Mouse (Mus musculus) CD8-positive naive resting alpha-beta T cell, adult 2 months (primary cell): ENCODE data around the gene Drc1.

Source experiments
- DNase-seq, 2 experiments: peaks; one replicate each; pipeline ENCODE4 v3.0.0; 2022; ENCODE audit warnings: low read depth in 2 of 2, low spot score in 2 of 2

Drc1 gene

DNA sequence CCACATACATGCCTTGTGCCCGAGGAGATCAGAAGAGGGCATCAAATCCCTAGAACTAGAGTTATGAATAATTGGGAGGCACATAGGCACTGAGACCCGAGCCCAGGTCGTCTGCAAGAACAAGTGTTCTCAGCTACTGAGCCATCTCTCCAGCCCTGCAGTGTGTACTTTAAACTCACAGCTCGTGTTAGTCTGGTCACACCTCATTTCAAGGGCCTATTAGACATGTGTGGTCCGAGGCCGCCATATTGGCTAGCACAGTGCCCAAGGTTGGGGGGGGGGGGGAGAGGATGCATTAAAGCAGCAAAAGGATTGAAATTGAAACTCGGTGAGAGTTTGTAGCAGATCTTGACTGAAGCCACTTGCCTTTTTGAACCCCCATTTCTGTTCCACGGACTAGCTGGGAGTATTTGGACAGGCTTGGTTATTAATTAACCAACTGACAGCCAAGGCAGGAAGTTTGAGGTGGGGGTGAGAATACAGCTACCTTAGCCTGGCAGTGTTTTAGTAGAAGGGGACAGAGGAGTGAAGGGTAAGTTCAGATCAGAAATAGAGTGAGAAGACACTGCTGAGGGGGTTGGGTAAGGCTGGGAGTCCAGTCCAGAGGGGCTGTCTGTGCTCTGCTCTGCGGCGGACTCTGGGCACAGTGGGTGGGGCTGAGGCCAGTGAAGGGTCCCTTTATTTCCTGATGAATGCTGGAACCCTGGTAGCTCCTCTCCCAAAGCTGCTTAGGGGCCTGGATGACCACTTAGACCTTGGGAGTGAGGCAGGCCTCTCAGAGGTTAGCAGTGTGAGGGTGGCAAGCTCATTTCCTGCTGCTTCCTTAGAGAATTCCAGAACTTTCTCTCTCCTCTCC lies 5.0 kb downstream of the Drc1 start:
- DNase-seq, result no peak

DNA sequence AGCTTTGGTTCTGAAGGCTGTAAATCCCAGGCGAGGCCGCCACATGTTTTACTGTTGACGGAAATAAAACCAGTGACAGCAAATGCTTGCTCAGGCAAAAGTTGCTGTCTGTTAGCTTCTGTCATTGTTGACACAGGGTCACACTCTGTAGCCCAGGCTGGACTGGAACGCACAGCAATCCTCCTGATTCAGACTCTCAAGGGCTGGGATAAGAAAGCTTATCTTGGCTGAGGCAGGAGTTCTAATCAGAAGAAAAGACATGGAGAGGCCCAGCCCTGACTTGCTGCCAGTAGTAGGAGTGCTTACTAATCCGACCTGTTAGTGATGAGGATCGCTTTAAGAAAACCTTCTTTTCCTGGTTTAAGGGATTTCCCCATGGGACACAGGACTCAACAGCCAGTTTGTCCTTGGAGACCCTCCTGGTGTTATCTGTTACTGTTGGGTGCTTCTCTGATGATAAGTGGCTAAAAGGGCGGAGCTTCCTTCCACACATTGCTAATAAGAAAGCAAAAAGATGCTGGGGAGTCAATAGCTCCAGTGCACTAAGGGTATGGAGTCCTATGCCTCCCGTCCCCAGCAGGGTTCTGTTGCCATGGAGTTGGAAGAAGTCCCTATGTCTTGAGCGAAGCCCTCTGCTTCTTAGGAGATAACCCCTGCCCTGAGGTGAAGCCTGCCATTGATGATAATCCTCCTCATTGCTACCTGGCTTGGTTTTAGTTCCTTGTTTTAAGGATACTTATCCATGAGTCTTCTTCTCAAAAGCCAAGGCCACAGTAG lies 6.1 kb downstream of the Drc1 start:
- DNase-seq, result no peak

DNA sequence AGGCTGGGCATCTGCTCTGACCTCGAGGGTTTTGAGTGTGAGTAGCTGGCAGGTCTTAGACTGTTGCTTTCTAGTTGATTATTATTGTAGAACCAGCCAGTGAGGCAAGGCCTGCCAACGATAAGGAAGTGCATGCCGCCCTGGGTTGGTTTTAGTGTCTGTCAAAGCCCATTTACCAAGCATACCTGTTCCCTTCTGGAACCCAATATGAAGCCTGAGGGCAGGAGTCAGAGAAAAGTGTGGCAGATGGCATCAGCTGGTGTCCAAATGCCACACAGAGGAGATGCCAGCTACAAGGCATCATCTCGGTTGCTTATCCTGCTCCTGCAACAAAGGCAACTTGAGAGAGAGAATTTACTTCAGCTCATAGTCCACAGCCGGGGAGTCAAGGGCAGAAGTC lies 59.6 kb downstream of the Drc1 start:
- DNase-seq, result no peak

DNA sequence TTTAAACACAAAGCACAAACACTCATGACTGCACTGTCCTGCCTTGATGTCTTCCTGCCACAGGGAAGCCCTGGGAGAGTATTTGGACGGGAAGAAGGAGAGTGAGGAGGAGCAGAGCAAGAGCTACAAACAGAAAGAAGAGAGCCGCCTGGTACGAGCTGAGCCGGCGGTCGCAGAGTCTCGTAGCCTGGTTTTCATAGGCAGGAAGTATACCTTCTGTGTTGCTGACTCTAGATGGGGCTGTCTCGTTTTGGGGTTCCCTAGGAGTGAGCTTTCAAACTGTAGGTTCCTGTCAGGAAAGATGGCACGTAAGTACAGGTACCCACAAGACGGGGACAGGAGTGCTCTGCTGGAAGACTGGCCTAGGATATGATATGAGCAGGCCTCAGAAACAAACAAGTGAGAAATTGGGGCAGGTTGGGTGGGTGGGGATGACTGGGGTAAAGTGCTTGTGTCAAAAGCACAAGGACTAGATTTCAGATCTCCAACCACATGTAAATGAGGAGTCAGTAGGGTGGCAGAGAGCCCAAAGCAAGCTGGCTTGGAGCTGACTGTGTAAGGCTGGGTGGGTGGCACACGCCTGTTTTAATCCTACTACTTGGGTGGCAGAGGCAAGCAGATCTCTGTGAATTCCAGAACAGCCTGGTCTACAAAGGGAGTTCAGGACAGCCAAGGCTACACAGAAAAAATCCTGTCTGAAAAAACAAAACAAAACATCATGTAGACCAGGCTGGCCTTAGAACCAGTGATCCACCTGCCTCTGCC lies 60.6 kb downstream of the Drc1 start:
- DNase-seq, result no peak

DNA sequence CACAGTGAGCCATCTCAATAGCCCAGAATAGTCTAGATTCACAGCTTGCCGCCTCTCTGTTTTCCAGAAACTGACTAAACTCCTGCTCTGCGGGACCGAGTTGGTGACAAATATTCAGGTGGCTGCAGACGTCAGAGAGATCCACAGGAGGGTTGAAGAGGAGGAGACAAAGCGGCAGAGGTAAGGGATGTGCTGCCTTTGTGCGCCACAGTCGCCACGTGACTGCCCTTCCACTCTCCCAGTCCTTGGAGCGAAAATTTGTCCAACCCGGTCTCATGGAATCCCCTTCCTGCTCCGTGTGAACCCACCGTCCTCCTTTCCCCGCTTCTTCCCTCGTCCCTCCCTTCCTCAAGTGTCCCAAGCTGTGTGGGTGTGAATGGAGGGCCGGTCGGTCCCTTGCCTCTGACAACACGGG lies 61.4 kb downstream of the Drc1 start:
- no peak for DNase-seq

DNA sequence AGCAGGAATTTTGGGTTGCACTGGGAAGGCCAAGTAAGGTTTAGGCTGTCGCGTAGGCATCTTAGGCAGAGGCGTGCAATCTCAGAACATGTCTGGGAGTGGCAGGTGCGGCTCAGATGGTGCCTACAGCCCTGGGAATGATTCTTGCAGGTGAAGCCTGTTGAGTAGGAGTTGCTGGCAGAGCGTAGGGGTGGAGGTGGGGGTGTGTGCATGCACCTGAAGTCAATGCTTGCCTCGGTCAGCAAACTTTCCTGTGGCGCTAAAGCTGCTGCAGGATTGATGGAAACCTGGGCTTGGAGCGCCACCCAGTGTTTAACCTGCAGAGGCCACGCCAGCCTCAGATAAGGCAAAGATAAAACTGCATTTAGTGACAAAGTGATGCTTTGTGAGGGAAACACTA lies 61.9 kb downstream of the Drc1 start:
- DNase-seq, result peak; percentile 35 to 56

DNA sequence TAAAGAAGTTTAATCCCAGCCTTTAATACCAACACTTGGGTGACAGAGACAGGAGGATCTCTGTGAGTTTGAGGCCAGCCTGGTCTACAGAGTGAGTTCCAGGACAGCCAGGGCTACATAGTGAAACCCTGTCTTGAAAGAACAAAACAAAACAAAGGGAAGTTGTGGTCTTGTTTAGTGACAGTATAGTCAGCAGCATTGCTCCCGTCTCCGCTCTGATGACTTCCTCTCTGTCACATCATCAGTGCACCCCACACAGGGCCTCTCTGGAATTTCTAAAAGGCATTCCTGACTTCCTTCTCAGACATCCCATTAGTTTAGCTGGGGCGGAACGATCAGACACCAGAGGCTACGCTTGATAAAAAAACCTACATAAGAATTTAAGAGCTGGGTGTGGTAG lies 62.7 kb downstream of the Drc1 start:
- DNase-seq, result no peak

DNA sequence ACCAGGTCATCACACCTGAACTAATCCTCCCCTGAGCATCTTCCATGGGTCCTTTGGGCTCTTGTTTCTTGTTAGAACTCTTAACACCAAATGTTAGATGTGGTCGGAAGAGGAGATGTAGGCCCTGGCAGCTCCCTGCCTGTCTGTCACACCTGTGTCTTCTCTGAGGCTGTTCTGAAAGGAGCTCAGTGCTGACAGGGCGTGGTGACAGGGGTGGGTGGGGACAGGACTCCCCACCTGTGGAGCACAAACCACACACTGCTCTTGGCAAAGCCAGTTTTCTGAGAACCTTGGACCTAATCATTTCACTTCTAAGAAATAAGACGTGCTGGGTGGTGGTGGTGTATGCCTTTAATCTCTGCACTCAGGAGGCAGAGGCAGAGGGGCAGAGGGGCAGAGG lies 72.4 kb downstream of the Drc1 start:
- peak; percentile 30 to 33 for DNase-seq

DNA sequence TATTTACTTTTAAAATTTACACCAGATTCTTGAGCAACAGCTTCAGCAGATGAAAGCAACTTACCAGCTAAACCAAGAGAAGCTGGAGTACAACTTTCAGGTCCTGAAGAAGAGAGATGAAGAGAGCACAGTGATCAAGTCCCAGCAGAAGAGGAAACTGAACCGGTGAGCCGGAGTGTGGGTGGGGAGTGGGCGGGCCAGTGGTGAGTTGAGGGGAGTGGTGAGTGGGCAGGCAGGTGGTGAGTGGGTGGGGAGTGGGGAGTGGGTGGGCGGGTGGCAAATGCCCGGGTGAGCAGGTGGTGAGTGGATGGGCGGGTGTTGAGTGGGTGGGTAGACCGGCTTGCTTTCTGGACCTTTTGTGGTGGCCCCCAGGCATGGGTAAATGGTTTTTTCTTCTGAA lies 73.9 kb downstream of the Drc1 start:
- no peak for DNase-seq

DNA sequence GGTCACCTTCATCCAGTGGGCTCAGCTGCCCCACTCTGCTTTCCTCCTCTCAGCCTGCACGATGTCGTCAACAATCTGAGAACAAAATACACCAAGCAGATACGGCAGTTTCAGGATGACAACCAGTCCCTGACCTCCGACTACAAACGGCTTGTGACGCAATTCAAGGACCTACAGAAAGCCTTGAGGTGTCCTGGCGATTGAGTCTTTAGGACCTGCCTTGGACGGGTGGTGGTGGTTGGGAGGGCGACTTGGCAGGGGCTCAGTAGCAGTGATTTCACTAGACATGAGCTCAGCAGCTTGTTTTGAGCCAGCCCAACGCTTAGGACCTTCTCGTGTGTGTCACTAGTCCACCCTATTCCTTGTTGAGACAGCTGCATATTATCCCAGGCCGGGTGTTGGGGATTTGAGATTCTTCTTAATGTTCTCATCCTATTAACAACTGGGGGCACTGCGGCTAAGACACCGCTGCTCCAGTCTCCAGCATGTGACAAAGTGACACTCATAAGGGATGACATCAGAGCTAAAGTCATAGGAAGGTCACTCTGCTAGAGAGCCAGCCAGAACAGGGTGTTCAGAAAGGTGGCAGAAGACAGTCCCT lies 74.5 kb downstream of the Drc1 start:
- DNase-seq, result no peak

DNA sequence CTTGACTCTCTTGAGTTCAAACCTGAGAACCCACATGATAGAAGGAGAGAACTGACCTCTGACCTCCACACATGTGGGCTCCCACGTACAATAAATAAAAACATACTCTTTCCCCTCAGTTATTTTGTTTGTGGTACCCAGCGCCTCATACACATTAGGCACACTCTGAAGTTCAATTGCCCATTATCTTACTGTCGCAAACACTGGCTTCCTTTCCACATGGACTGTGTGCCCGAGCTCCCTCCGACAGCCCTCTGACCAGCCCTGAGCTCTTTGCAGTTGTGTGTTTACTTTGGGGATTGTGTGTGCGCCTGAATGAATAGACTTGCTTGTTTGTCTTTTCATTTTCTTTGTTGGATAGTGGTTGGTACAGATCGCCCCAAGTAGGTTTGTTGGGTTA lies 75.5 kb downstream of the Drc1 start:
- no peak for DNase-seq

DNA sequence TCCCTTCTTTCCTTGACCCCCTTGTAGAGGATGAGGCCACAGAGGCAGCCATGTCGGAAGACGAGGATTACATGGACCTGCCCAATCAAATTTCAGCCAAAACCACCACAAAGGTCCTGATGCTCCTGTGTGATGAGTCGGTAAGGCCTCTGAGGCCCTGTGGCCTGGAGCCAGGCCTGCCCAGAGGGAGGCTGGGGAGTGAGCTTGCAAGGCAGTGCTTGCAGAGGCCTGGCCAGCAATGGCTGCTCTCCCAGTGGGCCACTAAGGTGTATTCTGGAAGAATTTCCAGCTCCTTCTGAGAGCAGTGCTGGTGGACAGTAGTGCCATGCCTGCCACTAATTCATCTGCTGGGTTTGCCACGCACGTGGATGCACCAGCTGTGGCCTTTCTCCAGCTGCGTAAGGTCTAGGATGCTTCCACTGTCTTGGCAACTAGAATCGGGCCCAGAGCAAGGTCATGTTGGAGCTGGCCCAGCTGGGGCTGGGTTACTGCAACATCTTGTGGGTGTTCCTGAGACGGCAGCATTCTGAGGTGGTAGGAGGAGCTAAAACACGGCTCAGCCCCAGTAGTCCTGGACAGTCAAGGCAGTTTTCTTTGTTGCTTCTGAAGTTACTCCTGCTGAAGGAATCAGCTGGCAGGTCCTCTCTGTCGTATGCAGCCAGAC lies 77.4 kb downstream of the Drc1 start:
- DNase-seq, result no peak

DNA sequence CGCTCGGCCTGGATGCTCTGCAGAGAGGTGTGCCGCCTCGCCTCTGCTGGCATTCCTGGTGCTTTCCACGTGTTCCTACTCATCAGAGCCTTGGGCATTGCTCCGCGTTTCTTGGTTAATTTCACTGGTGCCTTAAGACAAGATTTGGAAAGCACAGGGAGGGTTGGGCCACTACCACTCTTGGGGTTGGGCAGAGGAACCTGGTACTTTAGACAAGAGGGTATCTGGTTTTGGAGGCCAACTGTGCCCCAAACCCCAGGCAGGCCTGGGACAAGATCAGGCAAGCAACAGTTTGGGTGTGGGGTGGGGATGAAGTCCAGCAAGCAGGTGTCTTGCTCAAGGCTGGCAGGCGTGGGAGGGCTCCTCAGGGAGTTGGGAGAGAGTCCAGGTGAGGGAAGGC lies 86.2 kb downstream of the Drc1 start:
- no peak for DNase-seq

DNA sequence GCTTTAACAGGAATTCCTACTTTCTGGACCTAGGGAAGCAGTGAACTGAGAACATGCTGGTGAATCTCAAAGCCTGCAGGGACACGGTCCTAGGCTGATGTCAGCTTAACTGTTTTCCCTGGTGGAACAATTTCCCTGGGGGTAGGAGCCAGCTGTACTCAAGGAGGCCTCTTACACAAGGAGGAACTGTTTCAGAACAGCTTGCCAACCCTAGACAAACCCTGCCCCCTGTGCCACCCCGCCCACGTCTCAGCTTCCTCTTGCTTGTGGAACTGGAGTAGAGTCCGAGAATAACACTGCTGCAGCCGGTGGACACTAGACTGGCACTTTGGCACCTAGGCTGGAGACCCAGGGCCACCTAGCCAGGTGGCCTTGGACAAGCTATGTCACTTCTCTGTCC lies 88.2 kb downstream of the Drc1 start:
- DNase-seq, result no peak

DNA sequence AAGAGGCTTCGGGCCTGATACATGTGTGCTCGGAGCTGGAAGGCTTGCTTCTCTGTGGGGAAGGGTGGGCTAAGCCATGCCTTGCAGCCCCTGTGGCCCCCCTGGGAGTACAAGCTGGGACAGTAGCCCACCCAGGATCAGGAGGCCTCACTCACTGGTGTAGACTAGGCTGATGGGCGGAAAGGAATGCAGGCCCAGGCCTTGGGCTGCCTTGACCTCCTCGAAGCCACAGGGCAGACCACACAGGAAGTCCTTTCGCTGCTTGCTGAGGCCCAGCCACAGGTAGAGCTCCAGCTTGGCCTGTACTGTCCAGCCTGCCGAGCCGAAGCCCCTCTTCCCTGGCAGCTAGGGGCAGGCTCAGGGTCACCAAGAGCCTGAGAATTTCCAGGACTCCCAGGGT lies 101.7 kb downstream of the Drc1 start:
- no peak for DNase-seq

DNA sequence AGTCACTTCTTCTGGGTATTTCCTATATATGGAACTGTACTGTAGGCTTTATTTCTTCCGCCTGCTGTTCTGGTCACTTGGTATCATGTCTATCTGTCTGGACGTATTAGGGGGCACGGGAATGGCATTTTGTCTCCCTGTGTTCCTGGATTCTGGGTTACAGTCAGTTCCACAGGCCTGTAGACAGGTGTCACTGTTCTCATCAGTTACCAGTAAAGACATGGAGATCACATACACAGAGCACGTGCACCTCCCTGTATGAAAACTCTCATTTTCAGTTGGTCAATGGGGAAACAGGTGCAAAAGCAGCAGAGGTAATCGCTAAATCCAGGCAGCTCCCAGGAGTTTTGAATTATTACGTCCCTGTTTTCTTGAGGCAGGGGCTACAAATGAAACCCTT lies 106.5 kb downstream of the Drc1 start:
- no peak for DNase-seq

DNA sequence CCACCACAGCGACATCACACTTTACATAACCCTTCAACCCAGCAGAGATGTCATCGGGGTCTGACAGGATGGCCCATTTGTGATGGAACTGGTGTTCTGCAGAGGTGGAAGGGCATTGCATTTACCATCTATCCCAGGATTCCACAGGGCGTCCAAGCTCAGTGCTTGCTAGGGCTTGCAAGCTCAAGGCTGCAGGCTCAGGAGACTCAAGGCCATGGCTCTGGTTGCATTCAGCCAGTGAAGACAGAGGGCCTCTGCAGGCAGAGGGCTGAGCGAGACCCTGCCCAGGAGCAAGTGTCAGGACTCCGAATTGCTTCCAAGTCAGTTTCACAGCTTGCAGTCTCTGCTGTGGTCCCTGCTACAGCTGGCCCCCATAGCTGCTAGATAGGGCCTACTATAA lies 108.6 kb downstream of the Drc1 start:
- DNase-seq, result no peak

DNA sequence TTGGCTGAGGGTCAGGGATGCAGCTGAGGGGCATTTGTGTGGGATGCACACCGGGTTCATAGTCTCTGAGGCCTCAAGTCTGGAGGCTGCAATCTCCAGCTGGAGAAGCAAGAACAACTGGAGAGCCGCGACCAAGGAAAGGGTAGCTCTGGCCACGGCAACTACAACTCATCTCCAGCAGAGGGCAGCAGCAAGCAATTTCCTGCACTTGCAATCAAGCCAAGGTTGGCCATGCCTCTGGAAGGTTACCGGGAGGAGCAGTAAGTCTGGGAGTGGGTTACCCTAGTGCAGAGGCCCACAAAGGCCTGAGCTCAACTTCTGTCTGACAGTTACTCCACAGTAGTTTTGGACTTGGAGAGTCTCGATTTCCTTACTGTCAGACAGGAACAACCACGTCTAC lies 110.3 kb downstream of the Drc1 start:
- peak; percentile 45 to 50 for DNase-seq

DNA sequence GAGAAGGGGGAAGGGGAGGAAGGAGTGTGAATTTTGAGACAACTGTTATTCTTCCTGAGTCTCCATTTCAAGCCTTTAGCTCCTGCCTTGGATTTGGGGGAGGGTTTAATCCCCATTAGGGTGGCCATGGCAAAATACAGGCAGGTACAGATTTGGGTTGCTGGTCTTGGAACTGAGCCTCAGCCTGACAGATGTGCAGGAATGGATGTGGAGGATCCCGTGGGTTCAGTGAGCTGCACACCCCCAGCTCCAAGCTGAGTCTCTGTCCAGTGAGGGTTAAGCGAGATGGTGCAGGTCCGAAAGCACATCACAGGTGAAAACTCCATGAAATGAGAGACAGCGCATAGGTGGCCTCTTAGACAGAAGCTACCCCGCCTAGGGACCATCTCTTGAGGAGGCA lies 119.3 kb downstream of the Drc1 start:
- no peak for DNase-seq

DNA sequence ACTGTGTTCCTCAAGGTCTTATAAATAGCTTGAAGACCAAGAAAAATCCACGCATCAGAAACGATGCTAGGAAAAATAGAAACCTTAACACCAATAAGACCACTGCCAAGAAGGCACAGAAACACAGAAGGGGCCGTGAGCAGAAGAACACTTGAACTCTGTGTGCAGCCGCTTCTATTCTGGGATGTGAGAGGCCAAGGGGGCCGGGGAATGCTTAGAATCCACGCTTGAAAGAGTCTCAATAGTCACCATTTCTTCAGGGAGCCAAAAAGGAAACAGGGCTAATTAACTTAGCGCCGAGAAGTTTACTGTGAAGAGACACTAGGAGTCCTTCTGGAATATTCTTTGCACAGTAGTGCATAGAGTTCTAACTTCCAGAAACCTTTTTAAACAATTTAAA lies 120.0 kb downstream of the Drc1 start:
- no peak for DNase-seq

DNA sequence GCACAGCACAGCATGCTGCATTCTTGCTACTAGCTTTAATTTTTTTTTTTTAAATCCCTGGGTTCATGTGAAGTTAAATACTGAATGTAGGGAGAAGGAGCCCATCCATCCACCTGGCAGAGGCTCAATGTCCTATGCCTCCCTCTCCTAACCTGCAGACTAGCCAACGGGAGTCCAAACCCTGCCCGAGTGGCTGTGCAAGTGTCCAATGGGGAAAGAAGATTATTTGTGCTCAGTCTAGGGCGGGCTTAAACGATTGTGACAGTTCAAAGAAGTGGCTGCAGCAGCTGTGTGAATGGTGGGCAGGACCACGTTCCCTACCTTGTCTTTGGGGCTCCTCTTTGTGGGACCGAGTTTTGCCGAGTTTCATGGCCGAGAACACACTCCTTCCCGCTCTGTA lies 125.7 kb downstream of the Drc1 start:
- no peak for DNase-seq
